Mouse (Mus musculus) colon, adult 2 months (tissue): ENCODE data around the gene Slc25a17. TPM values are rescaled to one million over a fixed set of nuclear protein-coding genes. Genes with fewer than 3 reads are reported as not detected.

Experiments
- polyA plus RNA-seq: library from polyadenylated mRNA; depleted of rRNA; stranded (reverse); fragments of >200 nt; gene quantifications from 2 replicates; pipeline ENCODE4 v1.2.3, GENCODE M21; 2012; rRNA removed

Gene Slc25a17
- polyA plus RNA-seq: 16.3 and 18.6 TPM in 2 replicates

GRCm38 (mm10) chr15:81360345-81361021 lies at the start of gene Slc25a17:
TSS of gene Slc25a17 (minus strand) at chr15:81360812.

GRCm38 (mm10) chr15:81408199-81408598 lies 47.6 kb upstream of the Slc25a17 start, which contains the start of gene Dnajb7:
TSS of gene Dnajb7 (minus strand) at chr15:81408299.

GRCm38 (mm10) chr15:81399638-81400315 lies 39.2 kb upstream of the Slc25a17 start, which contains the start of the genes St13 and Xpnpep3:
TSS of gene St13 (minus strand) at chr15:81400077.
TSS of gene Xpnpep3 (plus strand) at chr15:81400138.

Other genes starting within 250 kb of the Slc25a17 start
- gene Mrtfa, start 170.1 kb downstream of the Slc25a17 start, polyA plus RNA-seq: 32.6 and 38.4 TPM in 2 replicates
- gene Mchr1, start 125.3 kb downstream of the Slc25a17 start, polyA plus RNA-seq: 1.9 and 2.4 TPM in 2 replicates
- gene St13, start 39.3 kb upstream of the Slc25a17 start, polyA plus RNA-seq: 11.1 and 17.4 TPM in 2 replicates
- gene Xpnpep3, start 39.3 kb upstream of the Slc25a17 start, polyA plus RNA-seq: 4.1 and 6.1 TPM in 2 replicates
- 0.08 TPM in 2 replicates for gene Dnajb7, start 47.5 kb upstream of the Slc25a17 start, polyA plus RNA-seq
- gene Rbx1, start 105.5 kb upstream of the Slc25a17 start, polyA plus RNA-seq: 38.2 and 45.9 TPM in 2 replicates
- gene Ep300, start 224.5 kb upstream of the Slc25a17 start, polyA plus RNA-seq: 19.8 and 28.3 TPM in 2 replicates